Mouse (Mus musculus) olfactory bulb, adult 2 months (tissue): ENCODE measurements around the gene Edil3.

Source experiments
- CTCF ChIP-seq: fragments of 200-500 bp; IDR thresholded peaks from 2 replicates; pipeline ENCODE4 v1.5.1; 2012; ENCODE audit warnings: low read depth, mild to moderate bottlenecking, low read length, moderate library complexity; ENCODE audit not compliant: insufficient read depth
- POLR2A ChIP-seq: fragments of 200-500 bp; IDR thresholded peaks from 2 replicates; pipeline ENCODE4 v1.6.1; 2012; ENCODE audit warnings: mild to moderate bottlenecking, low read depth, low read length, moderate library complexity; ENCODE audit not compliant: insufficient read depth

DNA sequence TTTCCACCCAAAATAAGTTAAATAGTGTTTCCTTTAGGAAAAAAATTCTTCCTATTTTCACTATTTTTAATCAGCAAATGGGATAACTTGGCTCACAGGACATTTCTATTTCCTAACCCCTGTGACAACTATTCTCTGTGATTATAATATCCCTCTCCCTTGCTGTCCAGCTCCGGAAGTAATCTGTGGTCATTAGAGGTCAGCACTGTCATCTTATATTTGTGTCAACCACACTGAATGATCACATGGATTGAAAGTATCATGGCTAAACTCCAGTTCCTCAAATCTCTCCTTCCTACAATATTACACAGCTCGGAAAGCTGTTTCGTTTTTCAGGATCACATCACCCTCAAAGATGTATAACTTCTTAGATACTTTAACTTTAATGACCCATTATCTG is 518.5 kb downstream of the Edil3 start:
- TF ChIP-seq CTCF (no peak), POLR2A (no peak)
